Mouse (Mus musculus): ENCODE results near the gene Lrrc56. TPM values are rescaled to one million over a fixed set of nuclear protein-coding genes. Genes with fewer than 3 reads are reported as not detected.

The Lrrc56 gene
- polyA plus RNA-seq, 1 experiment from 2014 or later = 12.1 TPM

GRCm38 (mm10) chr7:141169866-141170265, 24.1 kb upstream of the Lrrc56 start:
- Histone ChIP-seq H3K4me3 (no peak overlapping the region), H3K27ac (no peak overlapping the region), H3K4me2 (replicated peaks) (no peak overlapping the region), H3K4me1 (peaks cover 23% of the 10 kb centered on the region), H3K9me3 (no peaks in the 10 kb centered on the region), H3K36me3 (0 out of 2 replicates have a peak, but pooled peaks cover 12% of the 10 kb centered on the region), H3K27me3 (no peaks in the 10 kb centered on the region), H3K9ac (no peak overlapping the region)
- ATAC-seq (ENCODE audit: insufficient number of reproducible peaks, insufficient read depth, low FRiP score, low TSS enrichment) = no peak

- H3K4me1 ChIP-seq = peaks cover 20% of the 10 kb centered on the region
- no peaks in the 10 kb centered on the region for H3K36me3 ChIP-seq
- H3K9ac ChIP-seq = peak within 1 kb of the TSS; percentile 61
- H3K4me3 ChIP-seq = peak within 1 kb of the TSS; percentile 55
- 3% methylated on average over 55 of the region's 55 CpGs for WGBS
- ATAC-seq (ENCODE audit: insufficient number of reproducible peaks, insufficient read depth, low FRiP score, low TSS enrichment) = peak; percentile 95
- H3K4me2 ChIP-seq (replicated peaks) = peak within 1 kb of the TSS; percentile 53
- H3K9me3 ChIP-seq = no peaks in the 10 kb centered on the region
- peak within 1 kb of the TSS; percentile 86 for H3K27ac ChIP-seq
- H3K27me3 ChIP-seq = no peaks in the 10 kb centered on the region
Measured at GRCm38 (mm10) chr7:141172116-141173006, 21.6 kb upstream of the Lrrc56 start, which contains the start of gene Rnh1. Rnh1 (minus strand) TSS chr7:141172857.

GRCm38 (mm10) chr7:141173323-141173850, 20.6 kb upstream of the Lrrc56 start:
- no peaks in the 10 kb centered on the region for H3K36me3 ChIP-seq
- H3K4me3 ChIP-seq = peak overlapping the region; percentile 55
- peak overlapping the region; percentile 86 for H3K27ac ChIP-seq
- ATAC-seq (ENCODE audit: insufficient number of reproducible peaks, insufficient read depth, low FRiP score, low TSS enrichment) = no peak
- WGBS = 89% methylated on average over 5 of the region's 5 CpGs
- H3K4me2 ChIP-seq (replicated peaks) = peak overlapping the region; percentile 53
- no peaks in the 10 kb centered on the region for H3K27me3 ChIP-seq
- no peaks in the 10 kb centered on the region for H3K9me3 ChIP-seq
- H3K9ac ChIP-seq = peak overlapping the region; percentile 61; the same call in 1 of the 2 replicates
- H3K4me1 ChIP-seq = peaks cover 11% of the 10 kb centered on the region

- WGBS = 88% methylated on average over 4 of the region's 4 CpGs
Measured at GRCm38 (mm10) chr7:141175068-141175467, 18.9 kb upstream of the Lrrc56 start.

GRCm38 (mm10) chr7:141176173-141176572, 17.8 kb upstream of the Lrrc56 start:
- Histone ChIP-seq H3K4me1 (peaks cover 6% of the 10 kb centered on the region), H3K27ac (no peak overlapping the region), H3K27me3 (no peaks in the 10 kb centered on the region), H3K9ac (no peak overlapping the region), H3K36me3 (no peaks in the 10 kb centered on the region), H3K4me3 (no peak overlapping the region), H3K9me3 (no peaks in the 10 kb centered on the region), H3K4me2 (replicated peaks) (0 out of 2 replicates have a peak overlapping the region, but pooled peaks have one; percentile 13)
- WGBS = 4% methylated on average over 8 of the region's 8 CpGs
- no peak for ATAC-seq (ENCODE audit: insufficient number of reproducible peaks, insufficient read depth, low FRiP score, low TSS enrichment)

More at GRCm38 (mm10) chr7:141175068-141175467, 18.9 kb upstream of the Lrrc56 start:
- no peak for ATAC-seq (ENCODE audit: insufficient number of reproducible peaks, insufficient read depth, low FRiP score, low TSS enrichment)
- Histone ChIP-seq H3K4me1 (peaks cover 6% of the 10 kb centered on the region), H3K27me3 (no peaks in the 10 kb centered on the region), H3K27ac (no peak overlapping the region), H3K9ac (no peak overlapping the region), H3K36me3 (no peaks in the 10 kb centered on the region), H3K4me3 (no peak overlapping the region), H3K9me3 (no peaks in the 10 kb centered on the region), H3K4me2 (replicated peaks) (no peak overlapping the region)

- Histone ChIP-seq H3K27me3 (no peaks in the 10 kb centered on the region), H3K4me2 (replicated peaks) (no peak overlapping the region), H3K27ac (no peak overlapping the region), H3K4me3 (no peak overlapping the region), H3K4me1 (peaks cover 12% of the 10 kb centered on the region), H3K9me3 (no peaks in the 10 kb centered on the region), H3K36me3 (peaks cover 33% of the 10 kb centered on the region), H3K9ac (no peak overlapping the region)
- 81% methylated on average over 3 of the region's 3 CpGs for WGBS
- no peak for ATAC-seq (ENCODE audit: insufficient number of reproducible peaks, insufficient read depth, low FRiP score, low TSS enrichment)
Measured at GRCm38 (mm10) chr7:141188194-141188593, 5.8 kb upstream of the Lrrc56 start.

GRCm38 (mm10) chr7:141188733-141189132, 5.2 kb upstream of the Lrrc56 start:
- ATAC-seq (ENCODE audit: insufficient number of reproducible peaks, insufficient read depth, low FRiP score, low TSS enrichment) = no peak
- 96% methylated on average over 3 of the region's 3 CpGs for WGBS
- Histone ChIP-seq H3K9me3 (no peaks in the 10 kb centered on the region), H3K4me2 (replicated peaks) (no peak overlapping the region), H3K27me3 (no peaks in the 10 kb centered on the region), H3K27ac (no peak overlapping the region), H3K4me3 (no peak overlapping the region), H3K4me1 (peaks cover 13% of the 10 kb centered on the region), H3K36me3 (peaks cover 33% of the 10 kb centered on the region), H3K9ac (no peak overlapping the region)

- Histone ChIP-seq H3K9ac (no peak overlapping the region), H3K27ac (no peak overlapping the region), H3K9me3 (no peaks in the 10 kb centered on the region), H3K4me3 (no peak overlapping the region), H3K4me1 (peaks cover 15% of the 10 kb centered on the region), H3K36me3 (peaks cover 33% of the 10 kb centered on the region), H3K27me3 (no peaks in the 10 kb centered on the region), H3K4me2 (replicated peaks) (no peak overlapping the region)
- WGBS = 86% methylated on average over 3 of the region's 3 CpGs
- ATAC-seq (ENCODE audit: insufficient number of reproducible peaks, insufficient read depth, low FRiP score, low TSS enrichment) = no peak
Measured at GRCm38 (mm10) chr7:141190220-141190619, 3.7 kb upstream of the Lrrc56 start.

GRCm38 (mm10) chr7:141191036-141191435, 2.9 kb upstream of the Lrrc56 start:
- WGBS = 89% methylated on average over 14 of the region's 14 CpGs
- H3K9ac ChIP-seq = no peak overlapping the region

GRCm38 (mm10) chr7:141191796-141192685, 1.9 kb upstream of the Lrrc56 start:
- Histone ChIP-seq H3K9me3 (no peaks in the 10 kb centered on the region), H3K27ac (no peak overlapping the region), H3K27me3 (no peaks in the 10 kb centered on the region), H3K4me3 (peak overlapping the region; percentile 89; the same call in 1 of the 2 replicates), H3K4me1 (peaks cover 21% of the 10 kb centered on the region), H3K4me2 (replicated peaks) (peak overlapping the region; percentile 95; the same call in 1 of the 2 replicates), H3K9ac (no peak overlapping the region), H3K36me3 (peaks cover 33% of the 10 kb centered on the region)
- ATAC-seq (ENCODE audit: insufficient number of reproducible peaks, insufficient read depth, low FRiP score, low TSS enrichment) = no peak
- 89% methylated on average over 24 of the region's 24 CpGs for WGBS

More at GRCm38 (mm10) chr7:141191036-141191435, 2.9 kb upstream of the Lrrc56 start:
- Histone ChIP-seq H3K4me3 (no peak overlapping the region), H3K27ac (no peak overlapping the region), H3K4me1 (peaks cover 21% of the 10 kb centered on the region), H3K9me3 (no peaks in the 10 kb centered on the region), H3K36me3 (peaks cover 33% of the 10 kb centered on the region), H3K4me2 (replicated peaks) (no peak overlapping the region), H3K27me3 (no peaks in the 10 kb centered on the region)
- ATAC-seq (ENCODE audit: insufficient number of reproducible peaks, insufficient read depth, low FRiP score, low TSS enrichment) = no peak

- Histone ChIP-seq H3K4me2 (replicated peaks) (peak overlapping the region; percentile 95), H3K4me1 (peaks cover 21% of the 10 kb centered on the region), H3K27me3 (no peaks in the 10 kb centered on the region), H3K9me3 (no peaks in the 10 kb centered on the region), H3K27ac (peak overlapping the region; percentile 86), H3K36me3 (peaks cover 33% of the 10 kb centered on the region), H3K9ac (peak overlapping the region; percentile 92), H3K4me3 (peak overlapping the region; percentile 89)
- 27% methylated on average over 12 of the region's 12 CpGs for WGBS
- ATAC-seq (ENCODE audit: insufficient number of reproducible peaks, insufficient read depth, low FRiP score, low TSS enrichment) = no peak
Measured at GRCm38 (mm10) chr7:141192776-141193347, 1.1 kb upstream of the Lrrc56 start.

All from embryonic facial prominence, embryonic 12.5 days (tissue).